ENCODE assay signal across 15 mouse cellular contexts in genomic region chr13:113916761-113917160, GRCm38 (mm10).
DNase-seq lines count a peak whose midpoint lies in the region; ATAC-seq and TF ChIP-seq lines count a peak whose summit lies in the region.
"Had no signal": no experiment of that assay in that cellular context is flagged by ENCODE, and none has a peak within 500 bp of the region (broad histone marks: within the 10 kb centered on the region; RNA-seq: fewer than 3 reads in every experiment).

No protein-coding gene starts in this region.

- 80% methylated on average over 5 of the region's 5 CpGs for WGBS in neural tube, embryonic 11.5 days
- 52% methylated on average over 5 of the region's 5 CpGs for WGBS in neural tube, embryonic 15.5 days
- WGBS in hindbrain, embryonic 11.5 days: 85% methylated on average over 5 of the region's 5 CpGs
- 68% methylated on average over 5 of the region's 5 CpGs for WGBS in midbrain, postnatal 0 days

- no peak overlapping the region for H3K9ac ChIP-seq in neural tube, embryonic 11.5 days (ENCODE audit: low read length)
- no peak overlapping the region for H3K9ac ChIP-seq in neural tube, embryonic 15.5 days (replicated peaks)
- no peak overlapping the region for H3K9ac ChIP-seq in hindbrain, embryonic 11.5 days (ENCODE audit: low read depth, low read length)
- no peak overlapping the region for H3K9ac ChIP-seq in midbrain, postnatal 0 days (replicated peaks; ENCODE audit: low read length, poor library complexity, severe bottlenecking)
- H3K9ac ChIP-seq: liver, embryonic 12.5 days; neural tube, embryonic 12.5 days had no signal

- H3K27ac ChIP-seq in neural tube, embryonic 11.5 days (ENCODE audit: low read depth, low read length): 0 out of 2 replicates have a peak overlapping the region, but pooled peaks have one; percentile 89
- H3K27ac ChIP-seq in neural tube, embryonic 15.5 days (replicated peaks): no peak overlapping the region
- peak overlapping the region; percentile 87; the same call in 1 of the 2 replicates for H3K27ac ChIP-seq in hindbrain, embryonic 11.5 days (ENCODE audit: low read depth, low read length)
- no peak overlapping the region for H3K27ac ChIP-seq in midbrain, postnatal 0 days (ENCODE audit: low read depth, low read length)
- H3K27ac ChIP-seq: limb, embryonic 10.5 days; liver, embryonic 12.5 days had no signal

- no peaks in the 10 kb centered on the region for H3K9me3 ChIP-seq in neural tube, embryonic 11.5 days (ENCODE audit: control insufficient read depth, low read length)
- H3K9me3 ChIP-seq in neural tube, embryonic 15.5 days (replicated peaks): no peaks in the 10 kb centered on the region
- H3K9me3 ChIP-seq in hindbrain, embryonic 11.5 days (ENCODE audit: control insufficient read depth, low read length): no peaks in the 10 kb centered on the region
- H3K9me3 ChIP-seq in midbrain, postnatal 0 days (ENCODE audit: low read length): no peaks in the 10 kb centered on the region
- H3K9me3 ChIP-seq: limb, embryonic 10.5 days; liver, embryonic 12.5 days; neural tube, embryonic 12.5 days had no signal

- peak; percentile 41 for DNase-seq in cerebellum, adult 9-10 months
- no peak for DNase-seq in cerebellum, adult 11 months
- no peak for DNase-seq in neural tube, embryonic 11.5 days (ENCODE audit: low spot score)
- DNase-seq in hindbrain, embryonic 11.5 days (ENCODE audit: low spot score): no peak
- DNase-seq in midbrain, postnatal 0 days (ENCODE audit: low spot score): peak; percentile 67
- no peak for DNase-seq in right cerebral cortex, postnatal 25 days
- no peak for DNase-seq in lung, postnatal 25 days (ENCODE audit: low spot score)
- DNase-seq: kidney, adult 18-20 months; kidney, postnatal 14 days; right cerebral cortex, postnatal 4 days; thymus, adult 18-20 months had no signal

- no peak for ATAC-seq in neural tube, embryonic 11.5 days (ENCODE audit: insufficient read depth, low FRiP score, low TSS enrichment)
- ATAC-seq in neural tube, embryonic 15.5 days (ENCODE audit: low FRiP score): no peak
- no peak for ATAC-seq in hindbrain, embryonic 11.5 days (ENCODE audit: low FRiP score)
- ATAC-seq in midbrain, postnatal 0 days (ENCODE audit: low FRiP score): no peak
- ATAC-seq: liver, embryonic 12.5 days had no signal

- H3K4me3 ChIP-seq in neural tube, embryonic 11.5 days (ENCODE audit: low read depth, low read length): no peak overlapping the region
- no peak overlapping the region for H3K4me3 ChIP-seq in neural tube, embryonic 15.5 days (replicated peaks)
- H3K4me3 ChIP-seq in hindbrain, embryonic 11.5 days (ENCODE audit: low read depth, low read length): no peak overlapping the region
- no peak overlapping the region for H3K4me3 ChIP-seq in midbrain, postnatal 0 days (ENCODE audit: low read depth, low read length)
- H3K4me3 ChIP-seq: limb, embryonic 10.5 days; liver, embryonic 12.5 days; neural tube, embryonic 12.5 days had no signal

- H3K36me3 ChIP-seq in neural tube, embryonic 11.5 days (ENCODE audit: control insufficient read depth, insufficient read depth, low read length): no peaks in the 10 kb centered on the region
- no peaks in the 10 kb centered on the region for H3K36me3 ChIP-seq in neural tube, embryonic 15.5 days
- no peaks in the 10 kb centered on the region for H3K36me3 ChIP-seq in hindbrain, embryonic 11.5 days (ENCODE audit: control insufficient read depth, insufficient read depth, low read length)
- H3K36me3 ChIP-seq in midbrain, postnatal 0 days (ENCODE audit: insufficient read depth, low read length): no peaks in the 10 kb centered on the region
- H3K36me3 ChIP-seq: limb, embryonic 10.5 days; neural tube, embryonic 12.5 days had no signal

- no peak for TF ChIP-seq CTCF in midbrain, postnatal 0 days (IDR thresholded peaks at IDR 0.05)

- no peak overlapping the region for H3K4me2 ChIP-seq in neural tube, embryonic 11.5 days (ENCODE audit: low read depth)
- no peak overlapping the region for H3K4me2 ChIP-seq in neural tube, embryonic 15.5 days
- no peak overlapping the region for H3K4me2 ChIP-seq in hindbrain, embryonic 11.5 days (replicated peaks; ENCODE audit: low read depth, low read length)
- no peak overlapping the region for H3K4me2 ChIP-seq in midbrain, postnatal 0 days (ENCODE audit: low read depth, low read length, poor library complexity, severe bottlenecking)
- H3K4me2 ChIP-seq: liver, embryonic 12.5 days had no signal

- H3K4me1 ChIP-seq in neural tube, embryonic 11.5 days (ENCODE audit: control insufficient read depth, insufficient read depth, low read length): peaks cover 23% of the 10 kb centered on the region
- peaks cover 27% of the 10 kb centered on the region for H3K4me1 ChIP-seq in neural tube, embryonic 15.5 days
- no peaks in the 10 kb centered on the region; the same call in 1 of the 2 replicates for H3K4me1 ChIP-seq in hindbrain, embryonic 11.5 days (replicated peaks; ENCODE audit: control insufficient read depth, insufficient read depth, low read length)
- no peaks in the 10 kb centered on the region for H3K4me1 ChIP-seq in midbrain, postnatal 0 days (ENCODE audit: insufficient read depth, low read length)
- H3K4me1 ChIP-seq: liver, embryonic 12.5 days had no signal

- H3K27me3 ChIP-seq in neural tube, embryonic 11.5 days (ENCODE audit: control insufficient read depth, insufficient read depth, low read length): no peaks in the 10 kb centered on the region
- no peaks in the 10 kb centered on the region; the same call in 1 of the 2 replicates for H3K27me3 ChIP-seq in neural tube, embryonic 15.5 days (replicated peaks)
- no peaks in the 10 kb centered on the region for H3K27me3 ChIP-seq in hindbrain, embryonic 11.5 days (ENCODE audit: control insufficient read depth, insufficient read depth, low read length)
- H3K27me3 ChIP-seq in midbrain, postnatal 0 days (ENCODE audit: insufficient read depth, low read length): no peaks in the 10 kb centered on the region
- H3K27me3 ChIP-seq: liver, embryonic 12.5 days; neural tube, embryonic 12.5 days had no signal

Comparison
In these comparisons a context has a peak if more than half of its experiments do, and no peak if none do; other contexts are left out.
1. DNase-seq: peak in cerebellum, adult 9-10 months (single experiment) and midbrain, postnatal 0 days (single experiment); none in cerebellum, adult 11 months (single experiment), neural tube, embryonic 11.5 days (single experiment), hindbrain, embryonic 11.5 days (single experiment), right cerebral cortex, postnatal 25 days (single experiment) and lung, postnatal 25 days (single experiment).
2. H3K27ac ChIP-seq: peak in neural tube, embryonic 11.5 days (single experiment) and hindbrain, embryonic 11.5 days (single experiment); none in neural tube, embryonic 15.5 days (single experiment) and midbrain, postnatal 0 days (single experiment).